Mouse (Mus musculus): Measurements from ENCODE around the gene Polr2j. TPM values are rescaled to one million over a fixed set of nuclear protein-coding genes. Genes with fewer than 3 reads are reported as not detected.

Gene Polr2j
- total and polyA plus RNA-seq, 3 experiments = 117 to 160 (median 137) TPM

DNA sequence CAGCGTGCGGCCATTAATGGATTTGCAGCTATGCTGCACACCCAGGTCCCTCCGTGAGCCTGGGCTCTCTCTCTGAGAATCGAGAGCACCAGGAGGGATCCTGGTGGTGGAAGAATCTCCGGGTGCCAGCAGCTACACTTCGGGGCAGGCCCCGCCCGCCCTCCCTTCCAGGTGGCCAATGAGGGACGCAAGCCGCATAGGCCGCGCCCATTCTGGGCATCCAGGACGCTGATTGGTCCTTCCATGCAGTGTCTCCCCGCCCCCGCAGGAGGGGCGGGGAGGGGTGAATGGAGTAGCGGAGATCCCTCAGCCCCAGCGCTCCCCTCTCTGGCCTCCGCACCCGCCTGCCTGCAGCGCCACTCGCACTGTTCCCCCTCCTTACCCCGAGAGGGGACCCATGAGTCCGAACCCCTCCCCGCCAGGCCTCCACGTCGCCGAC, 32.7 kb upstream of the Polr2j start, which contains the start of gene Rasa4:
TSS of gene Rasa4 (plus strand) at position 248 of the 439 bp plus-strand sequence.
- H3K27me3 ChIP-seq (replicated peaks) = peaks cover 65% of the 10 kb centered on the region
- H3K4me2 ChIP-seq (ENCODE audit: insufficient read depth, low read depth, poor library complexity, severe bottlenecking) = peak within 1 kb of the TSS; percentile 98
- H3K4me3 ChIP-seq (replicated peaks in 1 of 3; ENCODE audit: low read depth in 2 of 3, low read length in 2 of 3, poor library complexity in 1 of 3) = peak within 1 kb of the TSS; percentile 30 to 85 (median 50)
- no peaks in the 10 kb centered on the region for H3K79me2 ChIP-seq (replicated peaks; ENCODE audit: control insufficient read depth, extremely low read depth, insufficient read depth, poor library complexity, severe bottlenecking)
- no peak within 1 kb of the TSS for H3K27ac ChIP-seq (ENCODE audit: insufficient read depth, low read depth)
- peak within 1 kb of the TSS; percentile 51 for H3K9ac ChIP-seq (ENCODE audit: insufficient read depth, low read depth)
- DNase-seq (ENCODE audit: extremely low read depth) = peak; percentile 91
- dilution Hi-C loops (cut with MboI; ENCODE audit: extremely low pct_ligation_motif_present, extremely low pct_unique_long_range_greater_than_20kb, low sequenced_read_pairs) (no loop called here), in situ Hi-C loops (cut with MboI; ENCODE audit: low pct_ligation_motif_present, low pct_unique_long_range_greater_than_20kb, low sequenced_read_pairs) (loop anchor here (5.0 kb wide), 1 partner anchor 54 kb away; the partner anchor contains the start of genes Alkbh4 and Lrwd1)
- peak; percentile 83 for TF ChIP-seq MAZ (IDR thresholded peaks at IDR 0.05; ENCODE audit: low read depth, low read length)
- TF ChIP-seq POLR2A (IDR thresholded peaks at IDR 0.05; ENCODE audit: low read depth, low read length) = 0 out of 2 replicates have a peak, but pooled peaks have one; percentile 16
- TF ChIP-seq CTCF (conservative IDR thresholded peaks at IDR 0.05 in 1 of 2, IDR thresholded peaks at IDR 0.05 in 1 of 2; ENCODE audit: low read depth in 2 of 2, low read length in 2 of 2) = no peak
- H3K36me3 ChIP-seq (replicated peaks in 1 of 2; ENCODE audit: control insufficient read depth in 1 of 2, insufficient read depth in 1 of 2, low read length in 1 of 2) = no peaks in the 10 kb centered on the region
- H3K9me3 ChIP-seq (replicated peaks; ENCODE audit: low read length) = peaks cover 5% of the 10 kb centered on the region
- H3K4me1 ChIP-seq (ENCODE audit: control insufficient read depth in 1 of 2, insufficient read depth in 2 of 2) = peaks cover 3 to 26% of the 10 kb centered on the region in 2 experiments; a peak in 2 of 4 replicates

DNA sequence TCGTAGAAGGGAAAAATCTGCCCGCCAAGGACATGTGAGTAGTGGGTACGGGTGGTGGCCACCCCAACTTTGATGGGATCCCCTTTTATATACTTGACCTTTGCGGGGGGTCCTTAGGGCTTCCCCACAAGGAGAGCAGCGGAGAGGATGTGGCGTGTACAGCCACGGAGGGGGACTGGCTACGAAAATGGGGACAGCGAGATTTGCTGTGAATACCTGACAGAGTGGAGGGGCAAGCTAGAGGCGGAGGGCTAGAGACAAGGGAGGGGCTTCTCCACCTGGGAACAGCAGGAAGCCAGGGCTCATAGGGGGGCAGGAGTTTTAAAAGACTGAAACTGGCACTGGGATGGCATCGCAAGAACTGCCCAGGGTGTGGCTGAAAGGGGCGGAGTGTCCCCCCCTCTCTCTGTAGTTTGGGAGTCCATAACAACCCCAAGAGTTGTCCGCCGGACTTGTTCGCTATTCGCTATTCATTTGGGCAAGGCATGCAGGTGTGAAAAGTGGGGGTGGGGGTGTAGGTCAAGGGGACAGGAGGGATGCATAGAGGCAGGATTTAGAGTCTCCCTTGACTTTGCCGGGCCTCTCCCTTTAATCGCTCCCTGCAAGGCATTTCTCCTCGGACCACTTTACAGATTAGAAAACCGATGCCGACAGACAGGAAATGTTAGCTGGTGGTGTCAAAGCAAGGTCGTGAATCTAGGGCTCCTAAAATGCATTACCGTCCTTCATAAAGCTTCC, 32.1 kb upstream of the Polr2j start:
- H3K27ac ChIP-seq (ENCODE audit: insufficient read depth, low read depth) = no peak overlapping the region
- dilution Hi-C loops (cut with MboI; ENCODE audit: extremely low pct_ligation_motif_present, extremely low pct_unique_long_range_greater_than_20kb, low sequenced_read_pairs) = no loop called here
- in situ Hi-C loops (cut with MboI; ENCODE audit: low pct_ligation_motif_present, low pct_unique_long_range_greater_than_20kb, low sequenced_read_pairs) = loop anchor here (5.0 kb wide), 1 partner anchor 53 kb away; the partner anchor contains the start of genes Alkbh4 and Lrwd1

DNA sequence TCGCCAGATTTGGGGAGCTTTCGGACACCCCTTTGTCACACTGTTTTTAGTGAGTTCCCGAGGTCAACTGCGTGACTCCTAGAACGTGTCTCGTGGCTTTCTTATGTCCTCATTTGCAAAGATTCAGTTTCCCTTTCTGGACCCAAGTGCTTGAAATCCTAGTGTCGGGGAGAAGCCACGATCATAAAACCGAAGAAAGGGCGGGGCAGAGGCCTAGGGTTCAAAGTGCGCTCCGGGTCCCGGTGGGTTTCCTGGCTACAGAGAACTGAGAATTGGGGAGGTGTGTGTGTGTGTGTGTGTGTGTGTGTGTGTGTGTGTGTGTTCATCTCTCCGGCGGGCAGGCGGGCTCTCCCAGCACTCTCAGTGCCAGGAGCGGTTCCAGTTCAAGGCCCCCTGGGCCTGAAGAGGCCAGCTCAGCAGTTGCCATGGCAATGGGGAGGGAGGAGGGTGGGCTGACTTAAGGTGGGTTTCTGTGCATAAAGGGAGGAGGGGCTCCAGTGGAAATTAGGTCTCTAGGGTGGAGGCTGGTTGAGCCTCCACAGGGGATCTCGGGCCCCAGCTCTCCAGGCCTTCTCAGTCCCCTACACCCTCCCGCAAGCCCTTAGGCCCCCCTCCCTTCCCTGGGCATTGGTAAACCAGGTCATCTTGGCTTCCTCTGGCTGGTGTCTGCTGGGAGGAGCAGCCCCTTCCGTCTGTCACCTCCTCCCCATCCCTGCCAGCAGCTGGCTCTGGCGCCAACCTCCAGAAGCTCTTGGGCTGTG, 31.4 kb upstream of the Polr2j start:
- H3K4me2 ChIP-seq (ENCODE audit: insufficient read depth, low read depth, poor library complexity, severe bottlenecking) = peak overlapping the region; percentile 93
- peaks cover 66% of the 10 kb centered on the region for H3K27me3 ChIP-seq (replicated peaks)
- TF ChIP-seq BHLHE40 (IDR thresholded peaks at IDR 0.05; ENCODE audit: low read depth, low read length) = peak; percentile 73
- no peak for TF ChIP-seq USF2 (conservative IDR thresholded peaks at IDR 0.05; ENCODE audit: low read depth, low read length)
- TF ChIP-seq SIN3A (IDR thresholded peaks at IDR 0.05; ENCODE audit: low read length) = no peak
- TF ChIP-seq E2F4 (IDR thresholded peaks at IDR 0.05; ENCODE audit: insufficient replicate concordance, low read depth, low read length) = no peak
- peak; percentile 48 for TF ChIP-seq IRF4 (IDR thresholded peaks at IDR 0.05; ENCODE audit: low read depth, low read length)
- TF ChIP-seq RAD21 (IDR thresholded peaks at IDR 0.05; ENCODE audit: low read depth, low read length) = no peak
- TF ChIP-seq TBP (conservative IDR thresholded peaks at IDR 0.05; ENCODE audit: low read depth, low read length) = no peak
- TF ChIP-seq UBTF (IDR thresholded peaks at IDR 0.05; ENCODE audit: low read depth, low read length) = no peak
- 0 out of 2 replicates have a peak, but pooled peaks have one; percentile 21 for TF ChIP-seq MYC (IDR thresholded peaks at IDR 0.05; ENCODE audit: low read depth, low read length)
- H3K79me2 ChIP-seq (replicated peaks; ENCODE audit: control insufficient read depth, extremely low read depth, insufficient read depth, poor library complexity, severe bottlenecking) = no peaks in the 10 kb centered on the region
- peaks cover 5% of the 10 kb centered on the region for H3K9me3 ChIP-seq (replicated peaks; ENCODE audit: low read length)
- H3K4me3 ChIP-seq (replicated peaks in 1 of 3; ENCODE audit: low read depth in 2 of 3, low read length in 2 of 3, poor library complexity in 1 of 3) = peak overlapping the region in 1 of 3 experiments; percentile 11
- H3K36me3 ChIP-seq (replicated peaks in 1 of 2; ENCODE audit: control insufficient read depth in 1 of 2, insufficient read depth in 1 of 2, low read length in 1 of 2) = no peaks in the 10 kb centered on the region
- DNase-seq (ENCODE audit: extremely low read depth) = no peak
- peaks cover 5 to 30% of the 10 kb centered on the region in 2 experiments; a peak in 3 of 4 replicates for H3K4me1 ChIP-seq (ENCODE audit: control insufficient read depth in 1 of 2, insufficient read depth in 2 of 2)
- in situ Hi-C loops (cut with MboI; ENCODE audit: low pct_ligation_motif_present, low pct_unique_long_range_greater_than_20kb, low sequenced_read_pairs) = loop anchor here (5.0 kb wide), 1 partner anchor 52 kb away; the partner anchor contains the start of genes Alkbh4 and Lrwd1
- no peak overlapping the region; the same call in 1 of the 2 replicates for H3K9ac ChIP-seq (ENCODE audit: insufficient read depth, low read depth)
- H3K27ac ChIP-seq (ENCODE audit: insufficient read depth, low read depth) = no peak overlapping the region
- dilution Hi-C loops (cut with MboI; ENCODE audit: extremely low pct_ligation_motif_present, extremely low pct_unique_long_range_greater_than_20kb, low sequenced_read_pairs) = no loop called here

More for the DNA sequence above, 32.1 kb upstream of the Polr2j start:
- DNase-seq (ENCODE audit: extremely low read depth) = no peak
- peaks cover 66% of the 10 kb centered on the region for H3K27me3 ChIP-seq (replicated peaks)
- H3K4me1 ChIP-seq (ENCODE audit: control insufficient read depth in 1 of 2, insufficient read depth in 2 of 2) = peaks cover 5 to 30% of the 10 kb centered on the region in 2 experiments; a peak in 3 of 4 replicates
- peaks cover 5% of the 10 kb centered on the region for H3K9me3 ChIP-seq (replicated peaks; ENCODE audit: low read length)
- peak overlapping the region; percentile 93 for H3K4me2 ChIP-seq (ENCODE audit: insufficient read depth, low read depth, poor library complexity, severe bottlenecking)
- TF ChIP-seq ETS1 (conservative IDR thresholded peaks at IDR 0.05; ENCODE audit: low read depth, low read length) (no peak), JUND (conservative IDR thresholded peaks at IDR 0.05; ENCODE audit: low read depth, low read length) (no peak), MEF2A (IDR thresholded peaks at IDR 0.05; ENCODE audit: borderline replicate concordance, low read depth, low read length) (no peak), NELFE (IDR thresholded peaks at IDR 0.05; ENCODE audit: low read depth, low read length) (no peak), HCFC1 (IDR thresholded peaks at IDR 0.05; ENCODE audit: low read depth, low read length) (no peak), CTCF (conservative IDR thresholded peaks at IDR 0.05 in 1 of 2, IDR thresholded peaks at IDR 0.05 in 1 of 2; ENCODE audit: low read depth in 2 of 2, low read length in 2 of 2) (no peak), RCOR1 (conservative IDR thresholded peaks at IDR 0.05; ENCODE audit: low read depth, low read length) (no peak)
- no peaks in the 10 kb centered on the region for H3K36me3 ChIP-seq (replicated peaks in 1 of 2; ENCODE audit: control insufficient read depth in 1 of 2, insufficient read depth in 1 of 2, low read length in 1 of 2)
- peak overlapping the region; percentile 30 to 85 (median 50) for H3K4me3 ChIP-seq (replicated peaks in 1 of 3; ENCODE audit: low read depth in 2 of 3, low read length in 2 of 3, poor library complexity in 1 of 3)
- H3K9ac ChIP-seq (ENCODE audit: insufficient read depth, low read depth) = peak overlapping the region; percentile 51
- no peaks in the 10 kb centered on the region for H3K79me2 ChIP-seq (replicated peaks; ENCODE audit: control insufficient read depth, extremely low read depth, insufficient read depth, poor library complexity, severe bottlenecking)
